Mouse (Mus musculus) gastrocnemius, postnatal 25 days (tissue): ENCODE data around the gene Elp6. TPM values are rescaled to one million over a fixed set of nuclear protein-coding genes. Genes with fewer than 3 reads are reported as not detected.
"Not testable (repeated sequence)": the region's sequence is repeated elsewhere in the genome, so short reads cannot be mapped to it uniquely, and the experiment has no call there.

Experiments used
- DNase-seq: peaks from one replicate; pipeline ENCODE4 v3.0.0; 2022
- total RNA-seq, 2 experiments: library from RNA; stranded (reverse); gene quantifications; 1 replicate in 1 of 2; 2 replicates in 1 of 2; pipeline ENCODE4 v1.2.3; 2021

Elp6 gene
- total RNA-seq, 2 experiments from 2014 or later = 2.4 to 2.6 TPM

- no peak for DNase-seq
These were observed 11.5 kb downstream of the Elp6 start for GRCm38 (mm10) chr9:110316503-110316902.

- DNase-seq = no peak
These were observed 15.8 kb downstream of the Elp6 start for GRCm38 (mm10) chr9:110320769-110321168.

GRCm38 (mm10) chr9:110322972-110323371 lies 18.0 kb downstream of the Elp6 start:
- no peak for DNase-seq

- no peak for DNase-seq
These were observed 19.2 kb downstream of the Elp6 start for GRCm38 (mm10) chr9:110324181-110324580.

GRCm38 (mm10) chr9:110328178-110328577 lies 23.2 kb downstream of the Elp6 start:
- DNase-seq = no peak

GRCm38 (mm10) chr9:110328946-110329630 lies 24.1 kb downstream of the Elp6 start:
- no peak for DNase-seq

GRCm38 (mm10) chr9:110329655-110330054 lies 24.7 kb downstream of the Elp6 start:
- peak; percentile 17 for DNase-seq

GRCm38 (mm10) chr9:110330341-110330740 lies 25.4 kb downstream of the Elp6 start:
- DNase-seq = no peak

- not testable (repeated sequence) for DNase-seq
These were observed 25.9 kb downstream of the Elp6 start for GRCm38 (mm10) chr9:110330913-110331312.

GRCm38 (mm10) chr9:110333135-110333895 lies 28.3 kb downstream of the Elp6 start, which contains the start of gene Scap:
Gene Scap (plus strand): TSS chr9:110333288.
- peak; percentile 95 for DNase-seq

- DNase-seq = no peak
These were observed 28.9 kb downstream of the Elp6 start for GRCm38 (mm10) chr9:110333896-110334259.

GRCm38 (mm10) chr9:110334849-110335248 lies 29.9 kb downstream of the Elp6 start:
- DNase-seq = no peak

- no peak for DNase-seq
These were observed 35.2 kb downstream of the Elp6 start for GRCm38 (mm10) chr9:110340037-110340750.

GRCm38 (mm10) chr9:110342008-110342407 lies 37.0 kb downstream of the Elp6 start:
- no peak for DNase-seq

- no peak for DNase-seq
These were observed 38.8 kb downstream of the Elp6 start for GRCm38 (mm10) chr9:110343805-110344204.

GRCm38 (mm10) chr9:110345057-110345739 lies 40.2 kb downstream of the Elp6 start:
- no peak for DNase-seq

- DNase-seq = no peak
These were observed 43.9 kb downstream of the Elp6 start for GRCm38 (mm10) chr9:110348899-110349298.

- DNase-seq = no peak
These were observed 45.2 kb downstream of the Elp6 start for GRCm38 (mm10) chr9:110350188-110350587.

- DNase-seq = no peak
These were observed 45.6 kb downstream of the Elp6 start for GRCm38 (mm10) chr9:110350612-110351011.

- DNase-seq = no peak
These were observed 46.4 kb downstream of the Elp6 start for GRCm38 (mm10) chr9:110351350-110351749.

- no peak for DNase-seq
These were observed 47.1 kb downstream of the Elp6 start for GRCm38 (mm10) chr9:110351932-110352632.

- DNase-seq = no peak
These were observed 53.4 kb downstream of the Elp6 start for GRCm38 (mm10) chr9:110358341-110358740.
